Mouse (Mus musculus) small intestine, adult 2 months (tissue): ENCODE measurements around the gene Eml3.

ENCODE experiments used
- CTCF ChIP-seq: fragments of 200-500 bp; IDR thresholded peaks from 2 replicates; pipeline ENCODE4 v1.5.1; 2012; ENCODE audit warnings: low read depth, mild to moderate bottlenecking, control low read depth, inconsistent platforms, low read length, moderate library complexity, mixed read lengths; ENCODE audit not compliant: insufficient replicate concordance, insufficient read length; ENCODE audit errors: extremely low read depth
- POLR2A ChIP-seq: fragments of 200-500 bp; IDR thresholded peaks from 2 replicates; pipeline ENCODE4 v1.6.1; 2012; ENCODE audit warnings: low read depth, mild to moderate bottlenecking, control low read depth, inconsistent platforms, low read length, moderate library complexity

- no peak for TF ChIP-seq CTCF
- TF ChIP-seq POLR2A = no peak
Measured at GRCm38 (mm10) chr19:8944062-8944461, 14.7 kb downstream of the Eml3 start.
